Mouse (Mus musculus) thymus, postnatal 4 days (tissue): ENCODE data around the gene Gpha2.

Experiments used
- DNase-seq: peaks from one replicate; pipeline ENCODE4 v3.0.0; 2021

The Gpha2 gene

DNA sequence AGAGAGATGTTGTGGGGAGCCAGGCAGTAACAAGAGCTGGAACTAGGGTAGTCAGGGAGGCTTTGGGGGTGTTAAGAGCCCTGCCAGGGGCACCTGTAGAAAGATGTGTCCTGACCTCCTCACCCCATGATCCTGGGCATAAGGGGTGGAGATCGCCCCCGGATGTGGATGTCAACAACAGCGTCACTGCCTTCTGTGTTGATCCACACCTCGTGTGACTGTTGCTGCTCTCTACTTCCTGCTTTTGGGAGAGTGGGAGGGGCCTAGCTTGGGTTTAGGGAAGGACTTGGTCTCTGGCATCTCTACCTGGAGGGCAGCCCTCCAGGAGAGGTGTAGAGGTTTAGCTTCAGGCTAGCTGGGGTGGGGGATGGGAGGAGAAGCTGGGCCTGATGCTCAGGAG is 16.1 kb downstream of the Gpha2 start:
- peak; percentile 65 for DNase-seq

DNA sequence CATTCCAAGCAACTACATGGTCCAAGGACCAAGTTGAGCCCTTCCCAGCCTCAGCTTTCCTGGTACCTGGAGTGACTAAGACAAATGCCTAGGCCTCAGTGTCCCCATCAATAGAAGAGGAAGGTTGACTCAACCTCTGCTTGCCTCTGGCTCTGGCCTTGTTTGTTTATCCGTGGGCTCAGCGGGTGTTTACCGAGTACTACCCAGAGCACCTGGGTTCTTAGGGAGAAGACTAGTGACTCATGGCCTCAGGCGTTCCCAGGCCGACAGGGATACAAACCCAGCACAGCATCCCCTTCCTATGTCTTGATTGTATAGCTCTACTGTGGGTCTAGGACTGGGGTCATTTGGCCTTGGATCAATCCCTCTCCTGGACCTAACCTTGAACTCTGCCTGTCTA is 17.0 kb downstream of the Gpha2 start:
- DNase-seq = no peak

DNA sequence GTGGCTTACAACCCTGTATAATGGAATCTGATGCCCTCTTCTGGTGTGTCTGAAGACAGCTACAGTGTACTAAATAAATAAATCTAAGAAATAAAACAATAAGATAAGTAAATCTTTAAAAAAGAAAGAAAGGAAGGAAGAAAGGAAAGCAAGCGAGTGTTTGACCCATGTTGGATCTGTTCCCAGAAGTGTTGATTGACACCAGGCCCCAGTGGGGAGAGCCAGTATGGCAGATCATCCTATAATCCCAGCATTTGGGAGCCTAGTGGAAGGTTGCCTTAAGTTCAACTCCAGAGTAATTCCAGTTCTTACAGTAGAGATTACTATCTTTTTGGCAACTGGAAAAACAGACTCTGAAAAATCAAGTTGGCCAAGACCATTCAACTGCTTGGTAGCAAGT is 19.6 kb downstream of the Gpha2 start:
- no peak for DNase-seq

DNA sequence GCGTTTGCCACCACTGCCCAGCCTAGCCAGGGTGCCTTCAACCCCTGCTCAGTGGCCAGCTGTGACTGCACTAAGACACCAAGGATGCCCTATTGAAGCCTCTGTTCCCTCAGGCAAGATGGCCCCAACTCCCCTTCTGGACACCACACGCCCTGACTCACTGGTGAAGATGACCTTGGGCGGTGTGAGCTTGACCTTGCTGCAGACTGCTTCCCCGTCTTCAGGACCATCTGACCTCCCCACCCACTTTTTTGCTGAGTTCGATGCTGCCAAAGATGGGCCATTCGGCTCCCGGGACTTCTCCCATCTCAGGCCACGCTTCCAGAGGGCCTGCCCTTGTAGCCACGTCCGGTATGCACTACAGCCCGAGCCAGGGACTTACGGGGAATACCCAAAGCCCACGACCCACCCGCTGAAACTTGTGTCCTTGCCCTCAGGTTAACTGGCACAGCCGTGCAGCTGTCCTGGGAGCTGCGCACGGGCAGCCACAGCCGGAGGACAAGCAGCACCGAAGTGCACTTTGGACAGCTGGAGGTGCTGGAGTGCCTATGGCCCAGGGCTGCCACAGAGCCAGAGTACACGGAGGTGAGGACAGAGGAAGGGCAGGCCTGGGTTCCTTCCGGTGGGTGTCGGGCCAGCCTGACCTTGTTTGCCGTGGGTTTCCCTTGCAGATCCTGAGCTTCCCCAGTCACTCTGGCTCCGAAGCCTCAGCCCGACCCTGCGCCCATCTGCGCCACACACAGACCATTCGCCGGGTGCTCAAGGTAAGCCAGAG is 21.5 kb downstream of the Gpha2 start:
- no peak for DNase-seq

DNA sequence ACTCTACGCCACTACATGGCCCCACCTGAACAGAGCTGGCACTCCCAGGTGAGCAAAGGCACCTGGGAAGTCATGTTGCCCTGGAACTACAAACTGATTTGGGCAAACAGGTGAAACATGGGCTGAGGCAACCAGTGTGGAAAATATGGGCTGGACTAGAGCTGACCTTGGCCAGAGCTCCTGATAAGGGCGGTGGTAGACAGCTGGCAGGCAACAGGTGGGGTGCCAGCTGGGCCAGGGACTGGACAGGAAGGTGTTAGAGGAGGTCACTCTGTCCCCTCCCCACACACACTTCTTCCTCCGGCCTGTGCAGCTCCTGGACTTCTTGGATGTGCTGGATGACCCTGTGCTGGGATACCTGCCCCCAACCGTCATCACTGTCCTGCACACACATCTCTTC is 26.8 kb downstream of the Gpha2 start:
- DNase-seq = no peak

DNA sequence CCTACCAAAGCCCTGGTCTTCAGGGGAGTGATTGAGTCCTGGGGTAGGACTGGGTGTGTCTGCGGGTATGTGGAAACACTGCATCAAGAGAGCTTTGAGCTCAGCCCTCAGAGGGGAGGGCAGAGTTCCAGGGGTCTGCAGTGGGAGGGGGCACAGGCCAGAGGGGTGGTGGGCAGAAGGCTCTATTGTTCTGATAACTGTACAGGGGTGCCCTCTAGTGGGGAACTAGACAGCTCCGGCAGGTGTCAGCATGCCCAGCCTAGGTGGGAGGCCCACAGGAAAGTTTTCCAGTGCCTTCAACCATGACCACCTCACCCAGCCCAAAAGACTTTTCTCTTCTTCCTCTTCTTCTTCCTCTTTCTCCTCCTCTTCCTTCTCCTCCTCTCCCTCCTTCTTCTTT is 34.2 kb downstream of the Gpha2 start:
- peak; percentile 63 for DNase-seq

DNA sequence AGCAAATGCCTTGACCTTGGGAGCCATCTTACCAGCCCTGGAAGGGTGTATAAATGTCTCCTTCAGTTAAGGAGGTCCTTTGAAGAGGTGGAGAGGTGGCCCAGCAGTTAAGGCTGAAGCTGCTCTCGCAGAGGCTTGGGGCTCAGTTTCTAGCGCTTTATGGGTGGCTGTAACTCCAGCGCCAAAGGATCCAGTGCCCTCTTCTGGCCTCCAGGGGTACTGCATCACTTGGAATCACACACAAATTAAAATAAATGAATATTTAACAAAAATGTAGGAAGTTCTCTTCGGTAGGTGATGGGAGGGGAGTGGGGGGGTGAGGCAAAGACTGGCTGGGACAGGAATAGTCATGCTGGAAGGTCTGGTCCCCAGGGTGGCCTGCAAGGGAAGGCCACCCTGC is 34.8 kb downstream of the Gpha2 start:
- DNase-seq = no peak

DNA sequence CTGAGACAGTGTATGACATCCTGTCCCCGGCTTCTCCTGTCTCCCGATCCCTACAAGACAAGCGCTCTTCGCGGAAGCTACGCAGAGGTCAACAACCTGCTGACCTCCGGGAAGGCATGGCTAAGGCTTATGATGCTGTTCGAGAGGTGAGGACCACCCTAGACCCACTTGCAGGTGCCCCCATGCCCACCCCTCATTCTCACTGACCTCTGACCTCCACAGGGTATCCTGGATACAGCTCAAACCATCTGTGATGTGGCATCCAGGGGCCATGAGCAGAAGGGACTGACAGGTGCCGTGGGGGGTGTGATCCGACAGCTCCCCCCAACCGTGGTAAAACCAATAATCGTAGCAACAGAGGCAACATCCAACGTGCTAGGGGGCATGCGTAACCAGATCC is 35.2 kb downstream of the Gpha2 start:
- no peak for DNase-seq

DNA sequence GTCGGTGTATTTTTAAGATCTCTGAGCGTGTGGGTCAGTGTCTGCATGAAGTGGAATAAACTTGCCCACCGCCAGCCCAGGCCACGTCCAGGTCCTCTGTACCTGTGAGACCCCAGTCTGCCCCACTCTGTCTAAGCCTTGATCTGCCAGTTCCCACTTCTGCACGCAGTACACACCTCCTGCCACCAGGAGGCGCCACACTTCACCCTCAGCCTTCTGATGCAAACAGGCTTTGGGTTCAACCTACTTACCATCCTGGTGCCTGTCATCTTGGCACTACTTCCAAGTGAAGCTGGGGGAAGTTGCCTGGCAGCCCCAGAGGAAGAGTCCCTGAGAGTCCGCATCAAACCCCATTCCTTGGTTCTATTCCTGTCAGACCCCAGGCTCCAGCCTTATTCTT is 36.0 kb downstream of the Gpha2 start:
- DNase-seq = peak; percentile 88

DNA sequence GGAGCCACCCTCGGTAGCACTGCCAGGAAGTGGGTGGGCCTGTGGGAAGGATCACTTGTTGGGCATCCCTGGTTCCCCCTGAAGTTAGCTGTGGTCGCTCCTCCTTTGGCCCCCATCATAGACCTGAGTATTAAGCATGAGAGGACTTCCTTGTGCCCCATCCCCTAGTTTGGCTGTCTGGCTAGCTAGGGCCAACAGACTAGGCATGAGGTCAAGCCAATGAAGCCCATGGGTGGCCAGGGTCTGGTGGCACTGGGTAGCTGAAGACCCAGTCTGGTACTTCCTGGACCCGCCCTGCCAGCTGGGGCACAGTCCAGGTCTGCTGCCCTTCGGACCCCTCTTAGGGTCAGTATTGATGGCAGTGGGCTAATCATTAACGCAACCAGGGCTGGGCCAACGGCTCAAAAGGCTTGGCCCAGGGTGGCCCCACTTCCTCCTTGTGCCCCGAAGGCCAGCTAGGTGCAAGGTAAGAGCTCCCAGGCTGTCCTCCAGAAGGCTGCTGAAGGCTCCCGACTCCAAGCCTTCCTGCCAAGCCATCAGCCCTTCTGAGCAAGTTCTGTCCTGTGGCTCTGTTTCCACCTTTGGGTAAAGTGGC is 36.8 kb downstream of the Gpha2 start:
- DNase-seq = no peak

DNA sequence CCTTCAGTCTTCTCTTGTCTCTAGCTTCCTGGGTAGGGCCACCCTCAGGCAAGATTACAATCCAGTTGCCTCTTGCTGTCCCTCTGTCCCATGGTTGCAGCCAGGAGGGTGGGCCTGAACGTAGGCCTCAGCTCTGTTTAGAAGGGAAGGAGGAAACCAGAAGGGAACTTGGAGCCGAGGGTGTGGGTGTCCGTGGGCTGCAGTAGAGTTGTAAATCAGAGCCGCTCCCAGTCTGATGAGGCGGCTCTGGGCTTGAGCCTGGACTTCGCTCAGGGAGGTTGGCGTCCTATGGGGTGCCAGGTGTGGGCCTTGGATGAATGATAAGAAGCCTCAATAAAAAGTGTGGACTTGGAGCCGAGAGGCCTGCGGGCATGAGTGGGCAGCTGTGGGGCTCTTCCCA is 38.0 kb downstream of the Gpha2 start:
- no peak for DNase-seq

DNA sequence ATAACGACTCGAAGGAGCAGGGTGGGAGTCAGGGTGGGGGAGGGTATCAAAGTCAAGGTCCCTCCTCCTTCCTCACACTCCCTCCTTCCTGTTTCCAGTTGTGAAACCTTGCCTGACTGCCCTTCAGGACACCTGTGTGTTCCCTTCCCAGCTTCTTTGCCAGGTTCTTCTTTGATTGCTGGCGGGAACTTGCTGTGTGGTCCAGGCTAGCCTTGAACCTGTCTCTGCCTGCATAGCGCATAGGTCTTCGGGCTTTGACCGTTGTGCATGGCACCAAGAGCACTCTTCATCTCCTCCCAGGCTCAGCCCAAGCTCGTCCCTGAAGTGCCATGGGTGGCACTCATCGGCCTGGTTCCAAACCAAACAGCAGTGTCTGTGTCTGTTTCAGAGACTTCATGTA is 38.8 kb downstream of the Gpha2 start:
- DNase-seq = no peak

DNA sequence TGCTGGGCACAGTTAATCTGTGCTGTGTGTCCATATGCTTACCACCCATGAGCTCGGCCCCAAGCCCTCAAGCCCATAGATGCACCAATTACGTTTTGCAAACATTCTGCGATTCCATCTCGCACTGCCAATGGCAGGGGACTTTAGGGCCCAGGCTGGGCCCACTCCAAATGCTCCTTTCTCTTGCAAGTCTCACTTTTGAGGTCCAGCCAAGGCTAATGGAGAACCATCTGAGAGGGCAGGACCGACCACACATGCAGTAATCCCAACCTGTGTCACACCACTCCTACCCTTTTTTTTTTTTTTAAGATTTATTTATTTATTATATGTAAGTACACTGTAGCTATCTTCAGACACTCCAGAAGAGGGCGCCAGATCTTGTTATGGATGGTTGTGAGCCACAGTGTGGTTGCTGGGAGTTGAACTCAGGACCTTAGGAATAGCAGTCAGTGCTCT is 39.6 kb downstream of the Gpha2 start:
- no peak for DNase-seq

DNA sequence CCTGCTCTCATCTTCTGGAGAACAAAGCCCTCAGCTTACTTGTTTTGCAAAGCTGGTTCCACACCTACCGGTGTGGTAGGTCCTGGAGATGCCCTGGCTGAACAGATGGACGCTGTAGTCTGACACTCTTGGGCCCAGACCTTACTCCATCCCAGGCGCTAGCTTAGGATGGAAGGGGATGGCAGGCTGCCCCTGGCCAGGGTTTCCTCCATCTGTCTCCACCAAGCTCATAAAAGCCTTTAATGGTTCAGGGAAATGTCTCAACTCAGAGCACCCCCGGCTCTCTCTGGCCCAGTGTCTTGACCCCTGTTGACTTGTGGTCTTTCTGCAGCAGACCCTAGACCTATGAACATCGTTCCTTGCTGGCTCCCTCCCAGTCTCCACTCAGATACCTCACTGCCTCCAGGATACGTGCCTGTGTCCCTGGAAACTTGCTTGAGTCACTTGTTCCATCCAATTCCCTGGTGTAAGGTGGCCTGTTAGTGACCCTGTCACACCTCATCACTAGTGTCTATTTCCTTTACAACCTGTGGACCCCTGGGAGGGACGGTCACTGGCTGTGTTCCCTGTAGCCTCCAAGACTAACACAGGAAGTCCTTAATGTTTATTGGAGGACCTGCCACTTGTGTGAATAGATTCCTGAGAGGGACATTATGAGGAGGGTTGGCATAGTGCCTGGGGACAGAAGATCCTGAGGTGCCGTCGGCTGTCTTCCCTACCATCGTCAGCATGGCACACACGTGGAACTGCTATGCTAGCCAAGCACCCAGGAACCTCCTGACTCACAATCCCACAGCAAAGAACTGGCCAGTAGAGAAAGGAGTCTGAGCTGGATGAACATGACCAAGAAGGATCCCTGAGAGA is 41.4 kb downstream of the Gpha2 start:
- DNase-seq = no peak

DNA sequence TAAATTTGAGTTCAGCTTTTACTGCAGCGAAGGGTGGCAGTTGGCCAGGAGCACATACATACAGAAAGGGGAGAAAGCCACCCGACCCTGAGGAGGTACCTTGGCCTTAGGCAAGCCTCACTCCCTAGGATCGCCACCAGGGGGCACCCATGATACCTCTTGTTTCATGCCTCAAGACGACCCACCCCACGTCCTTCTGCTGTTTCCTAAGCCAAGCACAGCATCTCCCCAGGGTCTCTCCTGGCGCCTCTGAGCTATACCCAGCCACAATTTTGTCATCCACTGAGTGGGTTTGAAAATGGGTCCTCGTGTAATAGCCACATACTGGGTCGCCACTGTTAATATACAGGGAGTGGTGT is 42.0 kb downstream of the Gpha2 start:
- peak; percentile 95 for DNase-seq

DNA sequence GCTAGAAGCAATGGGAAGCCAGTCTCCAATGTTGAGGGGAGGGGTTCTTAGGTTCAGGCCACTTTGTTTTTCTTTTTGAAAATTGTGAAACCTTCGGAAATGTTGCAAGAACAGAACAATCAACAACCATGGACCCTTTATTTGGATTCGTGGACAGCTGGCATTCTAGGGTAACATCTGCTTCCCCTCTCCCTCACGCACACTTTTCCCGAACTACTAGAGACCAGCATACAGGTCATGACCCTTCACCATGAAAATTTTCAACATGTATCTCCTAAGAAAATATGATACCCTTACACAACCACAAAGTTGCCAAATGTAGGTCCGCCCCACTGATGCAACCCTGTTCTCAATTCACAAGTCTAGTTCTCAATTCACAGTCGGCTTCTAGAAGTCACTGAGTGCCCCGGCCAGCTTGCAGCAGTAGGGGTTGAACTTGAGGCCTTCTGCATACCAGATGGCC is 42.5 kb downstream of the Gpha2 start:
- DNase-seq = no peak

DNA sequence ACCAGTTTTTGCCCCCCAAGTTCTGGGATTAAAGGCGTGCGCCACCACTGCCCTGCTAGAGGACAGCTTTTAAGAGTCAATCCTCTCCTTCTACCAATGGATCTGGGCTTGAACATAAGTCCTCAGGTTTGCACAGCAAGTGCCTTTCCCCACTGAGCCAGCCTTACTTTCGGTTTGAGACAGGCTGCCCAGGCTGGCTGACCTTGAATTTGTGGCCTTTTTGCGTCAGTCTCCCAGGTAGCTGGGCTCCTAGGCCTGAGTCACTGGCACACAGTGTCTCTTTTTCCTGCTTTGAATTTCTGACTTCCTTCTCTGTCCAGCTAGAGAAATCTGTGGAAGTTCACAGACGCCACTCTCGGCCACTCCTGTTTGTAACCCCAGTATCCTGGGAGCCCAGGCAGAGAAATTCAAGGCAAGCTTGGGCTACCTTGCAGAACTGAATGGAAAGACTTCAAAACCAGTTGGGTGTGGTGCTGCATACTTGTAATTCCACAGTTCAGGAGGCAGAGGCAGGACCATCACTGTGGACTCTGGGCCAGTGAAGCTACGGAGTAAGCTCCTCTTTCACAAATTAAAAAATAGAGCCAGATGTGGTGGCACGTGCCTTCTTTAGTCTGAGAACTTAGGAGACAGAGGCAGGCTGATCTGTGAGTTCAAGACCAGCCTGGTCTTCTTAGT is 43.8 kb downstream of the Gpha2 start:
- DNase-seq = no peak

DNA sequence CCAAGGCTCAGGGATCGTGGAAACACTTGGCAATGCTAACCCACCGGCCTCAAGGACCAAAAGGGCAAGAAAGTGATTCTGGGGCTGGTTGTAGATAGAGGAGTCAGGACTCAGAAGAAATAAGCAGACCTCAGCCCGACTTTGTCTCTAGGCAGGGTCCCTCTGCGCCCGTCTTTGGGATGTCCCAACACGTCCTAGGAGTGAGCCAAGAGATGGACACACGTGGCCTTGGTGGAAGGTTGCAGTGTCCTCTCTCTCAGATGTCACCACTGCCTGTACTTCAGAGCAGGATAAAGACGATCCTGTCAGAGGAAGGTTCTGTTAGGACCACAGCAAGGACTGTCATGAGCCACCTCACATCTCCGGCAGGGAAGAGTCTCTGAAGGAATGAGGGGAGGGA is 44.5 kb downstream of the Gpha2 start:
- DNase-seq = no peak

DNA sequence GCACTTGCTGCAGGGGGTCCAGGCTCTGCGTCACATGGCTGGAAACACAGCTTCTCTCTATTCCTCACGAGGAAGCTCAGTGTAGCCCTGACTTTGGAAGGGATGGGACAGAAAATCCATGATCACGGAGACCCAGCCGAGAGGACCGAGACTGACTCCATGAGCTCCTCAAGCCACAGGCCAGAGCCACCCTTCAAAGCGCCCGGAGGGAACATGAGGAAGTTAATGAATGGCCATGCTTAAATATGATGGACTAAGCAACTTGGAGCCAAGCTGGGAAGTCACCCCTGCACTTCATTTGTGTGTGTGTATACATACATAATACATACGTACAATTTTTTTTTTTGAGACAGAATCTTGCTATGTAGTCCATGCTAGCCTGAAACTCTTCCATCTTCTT is 45.0 kb downstream of the Gpha2 start:
- DNase-seq = no peak

DNA sequence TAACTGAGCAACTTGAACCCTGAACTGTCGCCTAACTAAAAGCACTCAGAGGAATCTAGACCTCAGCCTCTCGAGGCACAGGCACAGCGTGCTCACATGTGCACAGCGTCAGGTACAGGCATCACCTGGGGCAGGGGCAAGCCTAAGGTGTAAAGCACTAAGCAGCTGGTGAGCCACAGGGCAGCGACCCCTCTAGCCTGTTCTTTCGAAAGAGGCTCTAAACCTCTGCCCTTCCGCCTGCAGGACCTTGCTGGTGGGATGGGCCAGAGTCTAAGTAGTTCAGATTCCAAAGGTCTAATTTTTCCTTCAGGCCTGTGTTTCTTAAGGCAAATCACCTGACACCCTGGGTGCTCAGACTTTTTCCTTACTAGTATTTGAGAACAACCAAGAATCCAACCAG is 45.9 kb downstream of the Gpha2 start:
- DNase-seq = no peak

DNA sequence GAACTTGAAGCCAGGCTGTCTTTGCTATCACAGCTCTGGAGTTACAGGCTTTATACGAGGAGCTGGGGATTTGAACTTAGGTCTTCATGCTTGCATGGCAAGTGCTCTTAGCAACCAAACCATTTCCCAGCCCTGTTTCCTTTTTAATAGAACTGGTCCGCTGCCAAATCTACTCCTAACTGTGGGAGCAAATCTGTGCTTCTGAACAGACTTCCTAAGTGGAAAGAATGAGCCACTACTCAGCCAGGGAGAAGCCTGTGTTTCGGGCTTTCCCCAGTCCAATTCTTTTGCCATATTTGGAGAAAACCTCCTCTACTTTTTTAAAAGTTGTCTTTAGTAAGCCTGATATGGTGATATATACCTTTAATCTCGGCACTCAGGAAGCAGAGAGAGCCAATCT is 46.6 kb downstream of the Gpha2 start:
- DNase-seq = no peak

DNA sequence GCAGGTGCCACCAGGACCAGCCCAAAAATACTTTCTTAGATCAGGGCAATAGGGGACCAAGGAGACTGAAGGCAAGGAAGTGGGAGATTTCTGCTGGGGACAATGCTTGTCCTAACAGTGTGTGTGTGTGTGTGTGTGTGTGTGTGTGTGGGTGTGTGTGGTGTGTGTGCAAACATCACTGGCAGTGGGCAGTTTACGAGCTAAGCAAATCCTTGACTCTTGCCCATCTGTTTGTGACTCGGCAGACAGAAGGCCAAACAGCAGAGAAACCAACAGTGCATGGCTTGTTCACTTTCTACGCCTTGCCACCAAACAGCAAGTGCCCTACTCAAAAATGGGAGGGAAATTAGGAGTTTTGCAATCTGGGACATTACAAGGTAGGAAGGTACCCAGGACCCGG is 47.4 kb downstream of the Gpha2 start:
- DNase-seq = no peak

DNA sequence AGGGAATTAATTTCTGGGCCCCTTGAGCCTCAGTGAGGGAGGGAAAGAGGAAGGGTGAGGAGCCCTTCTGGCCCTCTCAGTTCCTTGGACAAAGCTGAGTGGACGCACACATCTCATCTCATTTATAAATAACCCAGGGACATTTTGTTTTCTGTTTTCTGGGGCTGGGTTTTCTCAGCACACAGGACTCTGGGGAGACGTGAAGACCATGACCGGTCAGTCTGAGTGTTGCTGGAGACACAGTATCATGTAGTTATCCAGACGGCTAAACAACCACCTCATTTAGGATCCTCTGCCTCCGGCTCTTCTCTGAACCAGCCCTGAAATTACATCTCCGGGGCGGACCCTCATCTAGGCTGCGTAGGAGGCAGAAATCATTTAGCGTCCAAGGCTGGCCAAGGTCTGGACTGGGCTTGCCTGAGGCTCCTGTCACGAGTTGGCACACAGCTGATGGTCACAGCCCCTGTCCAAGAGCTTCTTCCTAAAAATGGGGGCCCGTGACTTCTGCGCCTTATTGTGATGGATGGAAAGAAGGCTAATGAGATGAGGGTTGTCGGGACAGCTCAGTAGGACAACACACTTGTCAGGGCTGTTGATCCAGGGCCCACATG is 47.9 kb downstream of the Gpha2 start:
- no peak for DNase-seq
